Mouse (Mus musculus) gastrocnemius, postnatal 14 days (tissue): ENCODE measurements around the gene Itfg2. TPM values are rescaled to one million over a fixed set of nuclear protein-coding genes. Genes with fewer than 3 reads are reported as not detected.
"Not testable (repeated sequence)": the region's sequence is repeated elsewhere in the genome, so short reads cannot be mapped to it uniquely, and the experiment has no call there.

Source experiments
- DNase-seq: peaks from one replicate; pipeline ENCODE4 v3.0.0; 2021; ENCODE audit warnings: mixed read lengths
- intact Hi-C: fragments of 180-260 bp; cut with DNase I; formaldehyde crosslinking; loops from one replicate; pipeline ENCODE4 v1.15.1; 2025; ENCODE audit warnings: low total_unique reads
- total RNA-seq, 2 experiments: library from RNA; stranded (reverse); gene quantifications; 2 replicates each; pipeline ENCODE4 v1.2.3; 2021

Itfg2 gene
- total RNA-seq, 2 experiments from 2014 or later: 18.1 to 19.9 TPM

DNA sequence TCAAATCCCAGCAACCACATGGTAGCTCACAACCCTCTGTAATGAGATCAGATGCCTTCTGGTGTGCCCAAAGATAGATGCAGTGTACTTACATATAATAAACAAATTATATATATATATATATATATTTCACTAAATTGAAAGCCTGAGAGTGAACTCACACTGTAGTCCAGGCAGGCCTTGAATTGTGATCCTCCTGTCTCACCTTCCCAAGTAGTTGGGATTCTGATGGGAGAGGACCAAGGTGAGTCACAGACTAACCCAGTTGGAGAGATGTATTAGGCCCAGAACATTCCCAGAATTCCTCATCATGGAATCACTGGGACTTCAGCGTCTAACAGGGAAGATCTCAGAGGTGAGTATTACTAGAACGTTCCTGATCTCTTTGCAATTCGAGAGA lies 25.7 kb downstream of the Itfg2 start, which contains the start of gene Nrip2:
Gene Nrip2 (plus strand): TSS at position 301 of the 400 bp plus-strand sequence.
- intact Hi-C loops: no loop called here
- DNase-seq: no peak

DNA sequence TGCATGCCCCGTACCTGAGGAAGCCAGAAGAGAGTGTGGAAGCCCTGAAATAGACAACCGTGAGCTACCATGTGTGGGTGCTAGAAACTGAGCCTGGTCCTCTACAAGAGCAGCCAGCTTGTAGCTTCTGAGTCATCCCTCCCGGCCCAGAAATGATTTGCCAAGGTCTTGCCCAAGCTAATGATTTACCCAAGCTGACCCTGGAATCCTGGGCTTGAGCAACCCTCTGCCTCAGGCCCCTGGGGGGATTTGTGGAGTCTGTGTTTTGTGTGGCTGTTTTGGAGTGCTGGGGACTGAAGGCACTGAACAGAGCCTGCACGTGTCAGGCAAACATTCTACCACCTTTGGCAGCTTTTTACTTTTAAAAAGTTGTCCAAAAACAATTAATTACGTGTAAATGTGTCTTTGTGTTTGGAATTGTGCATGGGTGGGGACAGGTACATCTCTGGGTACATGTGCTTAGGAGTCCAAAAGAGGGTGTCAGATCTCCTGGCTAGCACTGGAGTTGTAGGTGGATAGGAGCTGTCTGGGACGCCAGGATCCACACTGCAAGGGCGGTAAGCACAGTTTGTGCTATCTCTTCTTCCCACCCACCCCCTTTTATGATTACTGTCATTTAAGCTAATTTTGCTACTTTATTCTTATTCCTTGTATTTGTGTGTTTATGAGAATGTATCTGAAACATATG lies 27.0 kb downstream of the Itfg2 start:
- DNase-seq: no peak
- intact Hi-C loops: no loop called here

DNA sequence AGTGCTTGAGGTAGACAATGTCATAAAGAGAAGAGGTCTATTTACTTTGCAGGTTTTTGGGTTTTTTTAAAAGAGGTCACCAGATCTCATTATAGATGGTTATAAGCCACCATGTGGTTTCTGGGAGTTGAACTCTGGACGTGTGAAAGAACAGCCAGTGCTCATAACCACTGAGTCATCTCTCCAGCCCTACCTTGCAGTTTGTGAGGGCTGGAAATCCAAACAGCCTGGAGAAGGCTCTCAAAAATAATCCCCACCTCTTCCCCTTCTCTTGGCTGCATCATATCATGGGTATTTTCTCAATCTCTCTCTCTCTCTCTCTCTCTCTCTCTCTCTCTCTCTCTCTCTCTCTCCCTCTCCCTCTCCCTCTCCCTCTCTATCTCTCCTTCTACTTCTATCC lies 34.0 kb downstream of the Itfg2 start:
- no peak for DNase-seq
- intact Hi-C loops: no loop called here

DNA sequence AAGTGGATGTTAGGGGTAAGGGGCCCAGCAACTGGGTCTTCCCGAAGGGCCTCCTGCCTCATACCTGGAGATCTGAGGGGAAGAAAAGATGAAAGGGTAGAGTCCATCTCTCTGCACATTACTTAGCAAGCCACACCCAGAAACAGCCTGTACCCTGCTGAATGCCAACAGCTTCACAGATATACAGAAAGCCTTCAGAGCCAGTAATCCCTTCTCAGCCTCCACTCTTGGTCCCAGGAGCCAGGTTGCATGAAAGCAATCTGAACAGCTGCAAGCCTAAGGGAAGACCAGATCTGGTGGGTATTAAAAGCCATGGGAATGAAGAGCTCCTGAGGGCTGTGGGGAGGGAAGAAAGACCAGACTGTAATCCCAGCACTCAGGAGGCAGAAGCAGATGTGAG lies 35.5 kb downstream of the Itfg2 start:
- no peak for DNase-seq
- intact Hi-C loops: no loop called here

DNA sequence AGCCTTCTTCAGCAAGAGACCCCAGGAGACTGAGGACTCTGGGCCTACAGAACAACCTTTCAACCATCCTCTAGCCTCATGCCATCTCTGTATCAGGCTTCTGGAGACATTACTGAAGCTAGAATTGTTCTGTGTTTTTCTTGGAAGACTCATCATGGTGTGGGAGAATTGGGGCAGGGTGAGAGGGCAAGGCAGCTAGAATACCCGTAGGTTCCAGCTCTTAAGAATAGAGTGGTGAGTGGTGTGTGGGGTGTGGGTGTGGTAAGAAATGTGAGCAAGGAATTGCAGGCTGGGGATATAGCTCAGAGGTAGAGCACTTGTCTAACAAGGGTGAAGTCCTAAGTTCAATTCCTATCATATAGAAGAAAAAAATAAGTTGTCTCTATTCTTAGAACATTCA lies 39.7 kb downstream of the Itfg2 start:
- intact Hi-C loops: no loop called here
- DNase-seq: no peak

DNA sequence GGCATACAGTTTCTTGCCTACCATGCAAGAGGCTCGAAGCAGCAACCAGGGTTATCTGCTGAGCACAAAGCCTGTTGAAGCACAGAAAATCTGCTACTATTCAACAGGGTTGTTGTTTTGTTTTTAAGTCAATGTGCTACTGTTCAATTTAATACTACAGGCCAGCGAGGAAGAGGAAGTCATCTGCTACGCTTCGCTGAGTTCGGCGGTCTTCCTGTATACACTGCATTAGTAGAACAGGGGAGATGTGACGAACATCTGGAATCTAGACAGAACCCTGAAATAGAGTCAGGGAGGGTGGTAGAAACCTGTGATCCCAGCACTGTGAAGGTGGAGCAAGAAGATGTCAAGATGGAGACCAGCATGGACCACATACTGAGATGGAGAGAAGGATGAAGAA lies 41.0 kb downstream of the Itfg2 start:
- DNase-seq: no peak
- intact Hi-C loops: no loop called here

DNA sequence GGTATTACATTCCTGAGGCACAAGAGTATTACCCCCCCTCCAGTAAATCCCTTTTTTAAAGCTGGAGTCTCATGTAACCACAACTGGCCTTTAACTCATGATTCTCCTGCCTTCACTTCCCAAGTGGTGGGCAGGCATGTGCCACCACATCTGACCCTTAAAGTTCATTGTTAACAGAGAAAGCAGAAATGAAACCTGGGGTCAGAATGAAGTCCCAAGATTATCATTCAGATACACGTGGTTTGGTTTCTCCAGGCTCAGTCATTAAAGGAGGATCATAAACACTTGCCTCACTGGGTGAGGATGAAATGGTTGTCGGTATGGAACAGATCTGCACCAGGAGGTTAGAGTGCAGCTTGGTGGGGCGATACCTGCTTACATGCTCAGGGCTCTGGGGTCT lies 43.5 kb downstream of the Itfg2 start:
- intact Hi-C loops: no loop called here
- no peak for DNase-seq

DNA sequence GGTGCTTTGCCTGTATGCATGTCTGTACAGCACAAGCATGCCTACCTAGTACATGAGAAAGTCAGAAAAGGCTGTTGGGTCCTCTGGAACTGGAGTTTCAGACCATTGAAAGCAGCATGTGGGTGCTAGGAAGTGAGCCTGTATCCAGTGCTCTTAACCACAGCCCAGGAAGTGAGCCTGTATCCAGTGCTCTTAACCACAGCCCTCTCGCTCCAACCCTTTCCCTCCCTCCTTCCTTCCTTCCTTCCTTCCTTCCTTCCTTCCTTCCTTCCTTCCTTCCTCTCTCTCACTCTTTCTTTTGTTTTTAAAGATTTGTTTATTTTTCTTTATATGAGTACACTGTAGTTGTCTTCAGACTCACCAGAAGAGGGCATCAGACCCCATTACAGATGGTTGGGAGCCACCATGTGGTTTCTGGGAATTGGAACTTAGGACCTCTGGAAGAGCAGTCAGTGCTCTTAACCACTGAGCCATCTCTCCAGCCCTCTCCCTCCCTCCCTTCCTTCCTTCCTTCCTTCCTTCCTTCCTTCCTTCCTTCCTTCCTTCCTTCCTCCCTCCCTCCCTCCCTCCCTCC lies 44.0 kb downstream of the Itfg2 start:
- DNase-seq, intact Hi-C loops: not testable (repeated sequence)

DNA sequence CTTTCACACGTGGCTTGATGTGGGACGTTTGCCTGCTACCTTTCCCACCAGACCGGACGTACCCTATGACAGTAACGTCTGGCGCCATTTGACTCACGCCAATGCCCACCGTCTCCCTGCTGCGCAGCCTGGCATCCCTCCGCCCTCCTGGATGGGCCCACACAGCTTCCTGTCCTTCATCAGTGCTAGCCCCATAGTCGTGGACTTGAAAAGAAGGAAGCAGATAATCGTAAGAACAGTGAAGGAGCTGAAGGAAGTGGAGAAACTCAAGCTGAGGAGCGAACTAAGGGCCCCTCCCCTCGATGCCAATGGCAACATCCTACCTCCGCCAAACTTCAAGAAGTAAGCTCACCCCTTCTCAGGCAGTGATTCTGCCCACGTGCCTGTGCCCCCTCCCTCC lies 45.1 kb downstream of the Itfg2 start:
- no peak for DNase-seq
- intact Hi-C loops: no loop called here

DNA sequence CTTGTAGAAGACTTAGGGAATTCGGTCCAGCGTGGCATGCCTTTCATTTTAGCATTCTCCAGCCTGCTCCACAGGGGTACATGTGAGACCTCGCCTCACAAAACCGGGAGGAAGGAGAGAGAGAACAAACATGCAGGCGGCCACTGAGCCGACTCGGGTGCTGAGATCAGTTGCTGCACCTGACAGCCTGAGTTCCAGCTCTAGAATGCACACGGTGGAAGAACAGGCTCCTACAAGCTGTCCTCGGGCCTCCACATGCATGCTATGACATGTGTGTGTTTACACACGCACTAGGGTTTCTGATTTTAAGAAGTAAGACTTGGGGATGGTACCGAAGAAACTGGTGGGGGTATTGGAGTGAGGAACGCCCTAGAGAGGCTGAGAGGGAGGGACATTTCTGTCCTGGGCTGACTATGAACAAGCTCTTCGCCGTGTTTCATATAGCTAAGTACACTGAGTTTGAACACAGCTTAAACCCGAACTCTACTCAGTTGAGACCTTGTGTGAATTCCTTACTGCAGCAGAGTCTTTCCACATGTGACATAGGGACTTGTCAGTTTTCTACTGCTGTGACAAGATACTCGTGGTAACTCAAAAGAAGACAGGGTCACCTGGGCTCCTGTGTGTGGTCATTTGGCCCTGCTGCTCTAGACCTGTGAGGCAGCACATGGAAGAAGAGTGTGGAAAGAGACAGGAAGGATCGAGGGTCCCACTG lies 48.2 kb downstream of the Itfg2 start:
- no peak for DNase-seq
- intact Hi-C loops: no loop called here

DNA sequence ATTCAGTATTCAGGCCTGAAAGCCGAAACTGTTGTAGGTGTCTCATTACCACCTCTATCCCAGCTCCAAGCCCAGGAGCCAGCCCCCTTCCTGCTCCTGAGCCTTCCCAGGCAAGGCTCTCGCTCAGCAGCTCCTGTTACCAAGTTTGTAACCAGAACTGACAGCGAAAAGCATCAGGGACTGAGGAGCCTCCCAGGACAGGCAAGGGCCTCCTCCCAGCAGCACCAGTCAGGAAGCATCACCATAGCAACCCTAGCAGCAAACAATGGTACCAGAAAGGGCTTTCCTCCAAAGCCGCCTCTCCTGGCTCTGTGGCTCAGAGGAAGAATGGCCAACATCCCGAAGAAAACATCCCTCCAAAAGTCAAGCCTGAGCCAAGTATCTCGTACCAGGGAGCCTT lies 49.5 kb downstream of the Itfg2 start, which contains the start of the genes Tex52 and Gm44596:
Gene Tex52 (plus strand): TSS at position 265 of the 400 bp plus-strand sequence.
Gene Gm44596 (plus strand): TSS at position 312 of the 400 bp plus-strand sequence.
- peak; percentile 53 for DNase-seq
- intact Hi-C loops: no loop called here

DNA sequence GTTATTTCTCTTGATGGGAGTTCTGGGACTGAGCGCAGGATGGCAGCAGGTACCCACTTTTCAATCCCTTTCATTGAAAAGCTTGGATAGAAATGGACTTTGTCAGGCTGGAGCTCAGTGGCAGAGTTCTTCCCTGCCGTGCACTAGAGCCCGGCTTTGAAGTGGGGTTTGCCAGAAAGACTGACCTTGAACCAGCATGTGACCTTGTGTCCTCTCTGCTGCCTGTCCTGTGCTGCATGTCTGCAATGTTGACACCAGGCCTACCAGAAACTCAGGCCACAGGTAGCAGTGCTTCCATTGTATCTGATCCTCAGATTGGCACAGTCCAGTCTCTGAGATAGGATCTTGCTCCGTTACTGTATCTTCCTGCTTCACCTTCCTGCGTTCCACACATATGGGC lies 54.7 kb downstream of the Itfg2 start:
- intact Hi-C loops: loop anchor here (5.0 kb wide), 1 partner anchor 42 kb away; no protein-coding TSS in a partner anchor
- DNase-seq: no peak

DNA sequence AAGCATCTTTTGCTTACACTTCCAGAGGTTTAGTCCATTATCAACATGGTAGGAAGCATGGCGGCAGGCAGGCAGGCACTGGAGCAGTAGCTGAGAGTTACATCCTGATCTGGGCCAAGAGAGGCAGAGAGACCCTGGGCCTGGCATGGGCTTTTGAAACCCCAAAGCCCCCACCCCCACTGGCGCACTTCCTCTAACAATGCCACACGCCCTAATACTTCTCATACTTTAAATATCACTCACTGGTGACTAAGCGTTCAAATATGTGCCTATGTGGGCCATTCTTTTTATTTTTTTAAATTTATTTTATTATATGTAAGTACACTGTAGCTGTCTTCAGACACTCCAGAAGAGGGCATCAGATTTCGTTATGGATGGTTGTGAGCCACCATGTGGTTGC lies 58.3 kb downstream of the Itfg2 start:
- intact Hi-C loops: no loop called here

DNA sequence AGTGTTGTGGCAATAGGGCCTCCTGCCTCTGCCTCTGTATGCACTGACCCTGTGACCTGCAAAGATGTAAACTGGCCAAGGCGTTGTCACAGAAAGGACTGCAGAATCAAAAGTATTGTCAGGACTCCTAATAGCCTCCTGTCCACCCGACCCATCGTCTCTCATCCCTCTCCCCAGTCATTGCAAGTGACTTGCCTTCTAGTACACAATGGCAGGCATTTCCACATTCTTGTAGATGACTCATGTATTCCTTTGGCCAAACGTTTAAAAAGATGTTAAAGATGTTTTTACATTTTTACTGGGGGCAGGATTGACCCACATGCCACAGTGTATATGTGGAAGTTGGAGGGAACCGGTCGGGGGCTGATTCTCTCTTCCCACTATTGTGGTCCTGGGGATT lies 60.0 kb downstream of the Itfg2 start:
- intact Hi-C loops: no loop called here
- DNase-seq: no peak

More for the DNA sequence above, 58.3 kb downstream of the Itfg2 start:
- no peak for DNase-seq

DNA sequence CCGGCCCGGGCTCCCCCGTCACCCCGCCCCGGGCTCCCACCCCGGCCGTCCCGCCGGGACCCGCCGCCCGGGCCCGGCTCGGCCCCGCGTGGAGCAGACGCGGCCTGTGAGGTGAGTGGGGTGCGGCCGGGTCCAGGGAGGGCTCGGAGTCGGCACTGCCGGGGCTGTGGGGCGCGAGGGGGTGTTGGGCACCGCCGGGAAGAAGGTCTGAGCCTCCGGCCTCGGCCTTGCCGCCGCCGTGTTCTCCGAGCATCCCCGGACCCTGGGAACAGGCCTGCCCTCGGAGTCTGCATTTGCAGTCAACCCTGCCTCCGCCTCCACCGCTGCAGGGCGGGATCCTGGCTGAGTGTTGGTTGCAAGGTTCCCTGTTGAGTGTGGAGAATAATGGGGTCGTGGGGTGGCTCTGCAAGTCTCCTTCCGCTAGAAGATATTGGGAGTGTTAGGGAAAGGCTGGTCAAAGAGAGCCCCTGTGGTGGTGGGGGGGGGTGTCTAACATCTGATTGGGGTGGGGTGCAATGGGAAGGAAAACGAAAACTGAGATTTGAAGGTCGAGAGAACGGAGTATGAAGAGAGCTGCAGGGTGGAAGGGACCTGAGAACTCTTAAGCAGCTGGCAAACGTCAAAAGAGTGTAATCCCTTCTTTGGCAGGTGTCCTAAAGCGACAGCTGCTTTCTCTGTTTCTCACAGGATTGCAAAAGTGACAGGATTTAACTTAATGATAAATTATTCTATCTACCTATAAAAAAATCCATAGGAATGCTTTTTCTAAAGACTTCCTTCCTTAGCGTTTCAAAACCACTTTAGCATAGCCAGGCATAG lies 61.5 kb downstream of the Itfg2 start:
- peak; percentile 32 for DNase-seq
- intact Hi-C loops: no loop called here

DNA sequence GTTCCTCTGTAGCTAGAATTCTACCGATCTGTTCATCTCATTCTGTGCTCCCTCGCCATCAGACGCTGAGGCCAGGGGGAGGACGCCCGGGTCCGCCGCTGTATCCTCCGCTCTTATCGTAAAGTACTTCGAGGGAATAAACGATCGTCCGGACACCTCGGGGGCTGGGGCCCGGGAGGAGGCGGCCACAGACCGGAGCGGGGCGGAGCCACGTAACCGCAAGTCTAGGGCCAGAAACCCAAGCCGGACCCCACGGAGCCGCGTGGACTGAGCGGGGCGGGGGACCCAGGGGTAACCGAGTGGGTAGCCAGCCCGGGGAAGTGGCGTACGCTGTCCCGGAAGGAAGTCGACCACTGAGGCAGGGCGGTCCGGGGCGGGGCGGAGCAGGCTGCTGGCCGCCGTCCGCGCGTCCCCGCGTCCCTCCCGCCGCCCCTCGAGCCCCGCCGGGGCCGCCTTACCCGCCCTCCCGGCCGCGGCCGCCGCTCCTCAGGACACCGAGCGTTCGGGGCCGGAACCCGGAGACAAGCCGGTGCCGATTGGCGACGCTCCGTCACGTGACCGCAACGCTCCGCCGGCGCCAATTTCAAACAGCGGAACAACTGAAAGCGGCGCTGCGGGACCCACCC lies 62.2 kb downstream of the Itfg2 start, which contains the start of the genes Rhno1 and Foxm1:
Gene Rhno1 (minus strand): TSS at position 531 of the 626 bp plus-strand sequence.
Gene Foxm1 (plus strand): TSS at position 587 of the 626 bp plus-strand sequence.
- intact Hi-C loops: no loop called here
- DNase-seq: peak; percentile 86

DNA sequence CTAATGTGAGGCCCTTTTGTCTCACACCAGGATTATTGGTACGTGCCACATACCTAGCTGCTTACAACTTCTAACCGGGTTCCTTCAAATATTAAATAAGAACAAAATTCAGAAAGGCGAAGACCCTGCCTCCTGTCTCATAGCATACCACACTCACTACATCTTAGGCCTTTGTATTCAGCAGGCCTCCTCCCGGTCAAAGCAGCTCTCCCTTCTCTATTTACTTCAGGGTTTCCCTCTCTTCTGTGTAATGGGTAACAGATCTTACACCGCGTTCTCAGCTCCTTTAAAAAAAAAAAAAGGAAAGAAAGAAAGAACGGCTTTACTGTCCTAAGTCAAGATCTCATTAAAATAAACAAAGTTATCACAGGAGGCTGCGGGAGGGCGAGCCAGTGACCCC lies 62.8 kb downstream of the Itfg2 start:
- no peak for DNase-seq
- intact Hi-C loops: no loop called here
